Mouse (Mus musculus) heart, embryonic 14.5 days (tissue): ENCODE data around the gene Sirt5. TPM values are rescaled to one million over a fixed set of nuclear protein-coding genes. Genes with fewer than 3 reads are reported as not detected.

ENCODE experiments used
- ATAC-seq: fragments of 200-750 bp; cut with Nextera tagmentation; 2 replicates; pipeline ENCODE4 v1.8.0; 2017; ENCODE audit warnings: low read depth, moderate TSS enrichment; ENCODE audit not compliant: insufficient number of reproducible peaks, insufficient read depth, low FRiP score
- H3K27ac ChIP-seq, 2 experiments: fragments of 200-500 bp in 1 of 2; fragments of 300-500 bp in 1 of 2; sonication (generic) in 1 of 2; replicated peaks in 1 of 2; 2 replicates each; pipeline ENCODE4 v1.5.1; 2012 to 2014; ENCODE audit warnings: low read depth in 2 of 2, low read length in 2 of 2, control low read depth in 1 of 2, mild to moderate bottlenecking in 1 of 2, mixed read lengths in 1 of 2; ENCODE audit not compliant: control insufficient read depth in 1 of 2, insufficient read depth in 1 of 2
- H3K27me3 ChIP-seq: fragments of 300-500 bp; sonication (generic); 2 replicates; pipeline ENCODE4 v1.6.1; 2014; ENCODE audit warnings: mild to moderate bottlenecking, low read length, control low read depth; ENCODE audit not compliant: control insufficient read depth, insufficient read depth
- H3K36me3 ChIP-seq: fragments of 300-500 bp; sonication (generic); 2 replicates; pipeline ENCODE4 v1.6.1; 2014; ENCODE audit warnings: mild to moderate bottlenecking, control low read depth, low read length, mixed read lengths; ENCODE audit not compliant: control insufficient read depth, insufficient read depth
- H3K4me1 ChIP-seq, 2 experiments: fragments of 200-500 bp in 1 of 2; fragments of 300-500 bp in 1 of 2; sonication (generic) in 1 of 2; 2 replicates each; pipeline ENCODE4 v1.6.1; 2012 to 2014; ENCODE audit warnings: low read length in 2 of 2, control low read depth in 1 of 2, mixed read lengths in 1 of 2; ENCODE audit not compliant: control insufficient read depth in 2 of 2, insufficient read depth in 2 of 2
- H3K4me2 ChIP-seq: fragments of 300-500 bp; sonication (generic); 2 replicates; pipeline ENCODE4 v1.6.1; 2014; ENCODE audit warnings: mild to moderate bottlenecking, low read length
- H3K4me3 ChIP-seq, 2 experiments: fragments of 200-500 bp in 1 of 2; fragments of 300-500 bp in 1 of 2; sonication (generic) in 1 of 2; 2 replicates each; pipeline ENCODE4 v1.5.1; 2012 to 2014; ENCODE audit warnings: low read length in 2 of 2, mild to moderate bottlenecking in 2 of 2, control low read depth in 1 of 2, low read depth in 1 of 2, moderate library complexity in 1 of 2; ENCODE audit not compliant: control insufficient read depth in 1 of 2, insufficient read depth in 1 of 2
- H3K9ac ChIP-seq: fragments of 300-500 bp; sonication (generic); 2 replicates; pipeline ENCODE4 v1.6.1; 2014; ENCODE audit warnings: mild to moderate bottlenecking, low read length
- H3K9me3 ChIP-seq: fragments of 300-500 bp; sonication (generic); 2 replicates; pipeline ENCODE4 v1.6.1; 2016; ENCODE audit warnings: low read length, control low read depth; ENCODE audit not compliant: control insufficient read depth
- WGBS: fragments of 180-500 bp; shearing (Covaris S2); extraction: QIAGEN DNeasy Blood & Tissue Kit; methylation state at CpG from one replicate; pipeline ENCODE4 v1.1.7; 2014; 5-methylcytosine and 5-hydroxymethylcytosine counted together
- polyA plus RNA-seq: library from polyadenylated mRNA; unstranded; fragments of >200 nt; fragmentation: Nextera tagmentation; extraction: Ambion mirVana; gene quantifications from 2 replicates; pipeline ENCODE4 v1.2.1, GENCODE M21; 2014

The Sirt5 gene
- 31.1 and 31.8 TPM in 2 replicates for polyA plus RNA-seq

GRCm38 (mm10) chr13:43364985-43365824 lies at the start of gene Sirt5:
Gene Sirt5, plus strand, starts transcription at chr13:43365496.
- H3K4me2 ChIP-seq, result peak within 1 kb of the TSS; percentile 72
- peak; percentile 92 for ATAC-seq
- H3K4me3 ChIP-seq, result peak within 1 kb of the TSS; percentile 59 to 75
- H3K27me3 ChIP-seq, result no peaks in the 10 kb centered on the region
- peaks cover 0 to 8% of the 10 kb centered on the region in 2 experiments; a peak in 2 of 4 replicates for H3K4me1 ChIP-seq
- H3K36me3 ChIP-seq, result peaks cover under 1% of the 10 kb centered on the region; the same call in 1 of the 2 replicates
- peak within 1 kb of the TSS; percentile 39 to 61 for H3K27ac ChIP-seq
- no peaks in the 10 kb centered on the region for H3K9me3 ChIP-seq
- 14% methylated on average over 42 of the region's 42 CpGs for WGBS
- peak within 1 kb of the TSS; percentile 74 for H3K9ac ChIP-seq

DNA sequence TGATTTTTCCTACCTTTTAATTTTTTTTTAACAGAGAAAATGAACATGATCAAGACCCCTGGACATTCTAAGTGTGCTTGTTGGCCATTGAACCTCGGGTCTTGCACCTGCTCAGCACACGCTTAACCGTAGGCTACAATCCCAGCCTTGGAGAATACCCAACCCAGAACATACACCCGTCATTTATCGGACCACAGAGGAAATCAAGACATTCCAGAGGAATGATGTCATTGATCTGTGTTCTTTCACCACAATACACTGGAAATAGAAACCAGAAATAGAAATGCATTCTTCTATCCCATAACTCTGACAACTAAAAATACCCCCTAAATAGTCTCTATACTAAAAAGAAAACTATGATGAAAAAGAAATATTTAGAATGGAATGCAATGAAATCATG lies 47.9 kb upstream of the Sirt5 start:
- H3K4me2 ChIP-seq, result no peak overlapping the region
- no peak overlapping the region for H3K9ac ChIP-seq
- ATAC-seq, result no peak
- peaks cover 3 to 7% of the 10 kb centered on the region in 2 experiments; a peak in 3 of 4 replicates for H3K4me1 ChIP-seq
- H3K27ac ChIP-seq, result peak overlapping the region in 1 of 2 experiments; percentile 33; a peak in 1 of 4 replicates
- no peak overlapping the region for H3K4me3 ChIP-seq
- H3K27me3 ChIP-seq, result no peaks in the 10 kb centered on the region
- H3K9me3 ChIP-seq, result peaks cover 4% of the 10 kb centered on the region; the same call in 1 of the 2 replicates
- 47% methylated on average over 5 of the region's 5 CpGs for WGBS
- H3K36me3 ChIP-seq, result no peaks in the 10 kb centered on the region

GRCm38 (mm10) chr13:43319396-43319795 lies 45.9 kb upstream of the Sirt5 start:
- Histone ChIP-seq H3K27me3 (no peaks in the 10 kb centered on the region), H3K9me3 (peaks cover 4% of the 10 kb centered on the region; the same call in 1 of the 2 replicates), H3K36me3 (no peaks in the 10 kb centered on the region), H3K4me3 (no peak overlapping the region), H3K4me1 (peaks cover 3 to 7% of the 10 kb centered on the region in 2 experiments; a peak in 3 of 4 replicates), H3K27ac (no peak overlapping the region), H3K4me2 (no peak overlapping the region), H3K9ac (no peak overlapping the region)
- 58% methylated on average over 3 of the region's 3 CpGs for WGBS
- ATAC-seq, result no peak

- ATAC-seq, result no peak
- 75% methylated on average over 2 of the region's 2 CpGs for WGBS
These were observed 43.8 kb upstream of the Sirt5 start for GRCm38 (mm10) chr13:43321492-43321891.

GRCm38 (mm10) chr13:43325427-43325826 lies 39.9 kb upstream of the Sirt5 start:
- no peak overlapping the region for H3K4me3 ChIP-seq
- 62% methylated on average over 1 of the region's 1 CpGs for WGBS
- H3K4me1 ChIP-seq, result no peaks in the 10 kb centered on the region
- H3K27me3 ChIP-seq, result no peaks in the 10 kb centered on the region
- no peaks in the 10 kb centered on the region for H3K36me3 ChIP-seq
- ATAC-seq, result no peak
- no peak overlapping the region for H3K9ac ChIP-seq
- H3K9me3 ChIP-seq, result peaks cover 4% of the 10 kb centered on the region; the same call in 1 of the 2 replicates
- no peak overlapping the region for H3K27ac ChIP-seq
- H3K4me2 ChIP-seq, result no peak overlapping the region

More at GRCm38 (mm10) chr13:43321492-43321891, 43.8 kb upstream of the Sirt5 start:
- Histone ChIP-seq H3K27me3 (no peaks in the 10 kb centered on the region), H3K4me1 (peaks cover 3 to 7% of the 10 kb centered on the region in 2 experiments; a peak in 3 of 4 replicates), H3K9me3 (peaks cover 4% of the 10 kb centered on the region; the same call in 1 of the 2 replicates), H3K9ac (no peak overlapping the region), H3K4me2 (no peak overlapping the region), H3K27ac (no peak overlapping the region), H3K4me3 (no peak overlapping the region), H3K36me3 (no peaks in the 10 kb centered on the region)

DNA sequence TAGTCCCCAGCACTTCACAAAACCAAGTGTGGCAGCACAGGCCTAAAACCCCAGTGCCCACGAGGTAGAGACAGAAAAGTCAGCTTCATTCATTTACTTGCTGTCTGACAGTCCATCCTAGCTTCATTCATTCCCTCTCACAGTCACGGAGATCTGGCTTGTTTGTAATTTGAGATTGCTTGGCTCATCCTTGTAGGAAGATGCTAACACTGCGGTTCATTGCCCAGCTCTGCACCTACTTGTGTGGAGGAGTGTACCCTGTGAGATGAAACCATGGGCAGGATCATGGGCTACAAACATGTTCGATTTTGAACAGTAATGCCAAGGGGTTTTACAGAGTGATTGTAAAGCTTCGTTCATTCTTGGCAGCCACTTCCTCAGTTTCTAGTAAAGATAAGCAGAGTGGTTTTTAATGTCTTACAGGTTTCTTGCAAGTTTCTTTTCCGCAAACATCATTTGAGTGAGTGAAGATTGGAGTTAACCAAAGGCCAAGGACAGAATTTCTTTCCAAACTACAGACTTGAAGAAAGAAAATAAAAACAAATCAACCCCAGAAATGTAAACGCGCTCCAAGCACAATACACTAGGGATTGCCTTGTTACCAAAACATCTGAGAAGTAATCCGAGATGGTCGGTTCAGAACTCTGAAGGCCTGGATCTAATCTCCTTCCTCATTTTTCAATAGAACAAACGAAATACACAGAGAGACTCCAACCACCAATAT lies 33.4 kb upstream of the Sirt5 start:
- Histone ChIP-seq H3K36me3 (no peaks in the 10 kb centered on the region), H3K4me3 (no peak overlapping the region), H3K4me1 (peaks cover 0 to 3% of the 10 kb centered on the region in 2 experiments; a peak in 1 of 4 replicates), H3K9me3 (no peaks in the 10 kb centered on the region), H3K9ac (no peak overlapping the region), H3K4me2 (no peak overlapping the region), H3K27me3 (no peaks in the 10 kb centered on the region), H3K27ac (no peak overlapping the region)
- WGBS, result 58% methylated on average over 11 of the region's 11 CpGs
- ATAC-seq, result no peak

DNA sequence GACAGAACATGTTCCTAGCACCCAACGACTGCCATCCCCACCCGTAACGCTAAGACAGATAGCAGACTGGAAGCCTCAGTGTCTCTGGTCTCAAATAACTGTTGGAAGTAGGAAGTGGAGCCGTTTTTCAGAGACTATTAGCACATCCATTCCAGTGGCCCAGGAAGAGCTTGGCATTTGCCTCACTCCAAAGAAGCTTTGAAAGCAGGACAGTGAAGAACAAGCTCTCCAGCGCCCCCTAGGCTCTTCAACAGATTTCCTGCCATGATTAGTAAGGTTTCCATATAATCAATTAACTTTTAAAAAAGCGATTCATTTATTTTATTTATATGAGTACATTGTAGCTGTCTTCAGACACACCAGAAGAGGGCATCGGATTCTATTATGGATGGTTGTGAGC lies 32.7 kb upstream of the Sirt5 start:
- Histone ChIP-seq H3K9me3 (no peaks in the 10 kb centered on the region), H3K27ac (no peak overlapping the region), H3K4me1 (peaks cover 0 to 3% of the 10 kb centered on the region in 2 experiments; a peak in 2 of 4 replicates), H3K36me3 (no peaks in the 10 kb centered on the region), H3K27me3 (no peaks in the 10 kb centered on the region), H3K4me2 (no peak overlapping the region), H3K9ac (no peak overlapping the region), H3K4me3 (no peak overlapping the region)
- WGBS, result 43% methylated on average over 7 of the region's 7 CpGs
- ATAC-seq, result no peak
